Mouse (Mus musculus) myocyte (in vitro differentiated cells): Measurements from ENCODE around the gene En1. TPM values are rescaled to one million over a fixed set of nuclear protein-coding genes. Genes with fewer than 3 reads are reported as not detected.

Experiments used
- H3K27me3 ChIP-seq: one replicate; pipeline ENCODE4 v1.6.1; 2011; ENCODE audit not compliant: control insufficient read depth, insufficient read depth, insufficient read length
- H3K36me3 ChIP-seq: one replicate; pipeline ENCODE4 v1.6.1; 2011; ENCODE audit not compliant: control insufficient read depth, insufficient read depth
- H3K4me2 ChIP-seq: one replicate; pipeline ENCODE4 v1.6.1; 2011; ENCODE audit warnings: low read depth, control low read depth
- H3K4me3 ChIP-seq: one replicate; pipeline ENCODE4 v1.5.1; 2011; ENCODE audit warnings: mild to moderate bottlenecking, control low read depth, moderate library complexity
- H3K79me2 ChIP-seq: one replicate; pipeline ENCODE4 v1.6.1; 2011; ENCODE audit not compliant: control insufficient read depth, insufficient read depth
- H3ac ChIP-seq: one replicate; pipeline ENCODE4 v1.6.1; 2011; ENCODE audit not compliant: control insufficient read depth, insufficient read length
- CEBPB ChIP-seq: IDR thresholded peaks from 2 replicates; pipeline ENCODE4 v1.6.1; 2011; ENCODE audit warnings: mild to moderate bottlenecking, moderate library complexity; ENCODE audit not compliant: poor library complexity, insufficient read depth, severe bottlenecking
- E2F4 ChIP-seq: IDR thresholded peaks from one replicate; pipeline ENCODE4 v1.6.1; 2011; ENCODE audit warnings: mild to moderate bottlenecking, control low read depth, moderate library complexity; ENCODE audit not compliant: insufficient read depth
- MAX ChIP-seq: IDR thresholded peaks from one replicate; pipeline ENCODE4 v1.6.1; 2011; ENCODE audit warnings: low read depth, mild to moderate bottlenecking, control low read depth
- MYOD1 ChIP-seq, 3 experiments: IDR thresholded peaks; one replicate each; pipeline ENCODE4 v1.6.1; 2011; ENCODE audit warnings: control low read depth in 2 of 3, low read depth in 2 of 3, mild to moderate bottlenecking in 2 of 3, moderate library complexity in 1 of 3; ENCODE audit not compliant: insufficient read length in 2 of 3, control insufficient read depth in 1 of 3
- MYOG ChIP-seq, 3 experiments: IDR thresholded peaks; one replicate each; pipeline ENCODE4 v1.6.1; 2011; ENCODE audit warnings: control low read depth in 2 of 3, low read depth in 2 of 3, mild to moderate bottlenecking in 2 of 3; ENCODE audit not compliant: insufficient read length in 2 of 3, control insufficient read depth in 1 of 3, insufficient read depth in 1 of 3
- POLR2A ChIP-seq: IDR thresholded peaks from one replicate; pipeline ENCODE4 v1.6.1; 2011; ENCODE audit warnings: low read depth, mild to moderate bottlenecking, control low read depth, moderate library complexity; ENCODE audit not compliant: insufficient read length
- POLR2AphosphoS2 ChIP-seq: IDR thresholded peaks from one replicate; pipeline ENCODE4 v1.6.1; 2011; ENCODE audit warnings: low read depth, control low read depth; ENCODE audit not compliant: insufficient read length
- REST ChIP-seq: IDR thresholded peaks from one replicate; pipeline ENCODE4 v1.6.1; 2011; ENCODE audit warnings: mild to moderate bottlenecking, control low read depth, moderate library complexity; ENCODE audit not compliant: insufficient read depth, insufficient read length
- SRF ChIP-seq: IDR thresholded peaks from one replicate; pipeline ENCODE4 v1.6.1; 2011; ENCODE audit warnings: low read depth; ENCODE audit not compliant: control insufficient read depth, insufficient read length
- TCF12 ChIP-seq: IDR thresholded peaks from one replicate; pipeline ENCODE4 v1.6.1; 2011; ENCODE audit warnings: mild to moderate bottlenecking, control low read depth; ENCODE audit not compliant: poor library complexity, insufficient read depth, severe bottlenecking
- TCF3 ChIP-seq: IDR thresholded peaks from one replicate; pipeline ENCODE4 v1.6.1; 2011; ENCODE audit warnings: low read depth, control low read depth; ENCODE audit not compliant: insufficient read length
- USF1 ChIP-seq: IDR thresholded peaks from one replicate; pipeline ENCODE4 v1.6.1; 2011; ENCODE audit warnings: low read depth, mild to moderate bottlenecking, control low read depth, moderate library complexity
- polyA plus RNA-seq: library from polyadenylated mRNA; unstranded; fragments of >200 nt; fragmentation: generic; extraction: Trizol; gene quantifications from one replicate; pipeline ENCODE4 v1.2.1, GENCODE M21; 2012; ENCODE audit warnings: missing spikeins

Gene En1
- polyA plus RNA-seq, 1 experiment = 6.9 TPM

DNA sequence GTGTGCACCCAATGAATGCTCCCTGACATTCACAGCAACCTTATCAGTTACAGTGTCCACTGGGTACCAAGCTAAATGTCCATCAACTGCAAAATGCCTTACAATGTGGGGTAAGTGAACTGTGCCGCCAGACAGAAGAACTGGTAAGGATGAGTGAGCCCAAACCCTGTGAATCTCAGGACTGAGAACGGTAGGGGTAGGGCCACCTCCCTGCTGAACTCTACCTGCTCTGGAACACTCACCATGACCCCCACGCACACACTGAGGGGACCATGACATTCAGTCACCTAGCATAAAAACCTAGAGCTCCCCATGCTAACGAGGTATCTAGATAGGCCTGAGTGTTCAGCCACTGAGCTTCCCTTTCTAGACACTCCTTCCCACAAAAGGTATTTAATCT is 20.9 kb upstream of the En1 start:
- no peak overlapping the region for H3ac ChIP-seq
- no peaks in the 10 kb centered on the region for H3K79me2 ChIP-seq
- H3K4me2 ChIP-seq = no peak overlapping the region
- no peak overlapping the region for H3K4me3 ChIP-seq
- no peak for TF ChIP-seq REST
- H3K27me3 ChIP-seq = peaks cover 29% of the 10 kb centered on the region
- no peaks in the 10 kb centered on the region for H3K36me3 ChIP-seq

DNA sequence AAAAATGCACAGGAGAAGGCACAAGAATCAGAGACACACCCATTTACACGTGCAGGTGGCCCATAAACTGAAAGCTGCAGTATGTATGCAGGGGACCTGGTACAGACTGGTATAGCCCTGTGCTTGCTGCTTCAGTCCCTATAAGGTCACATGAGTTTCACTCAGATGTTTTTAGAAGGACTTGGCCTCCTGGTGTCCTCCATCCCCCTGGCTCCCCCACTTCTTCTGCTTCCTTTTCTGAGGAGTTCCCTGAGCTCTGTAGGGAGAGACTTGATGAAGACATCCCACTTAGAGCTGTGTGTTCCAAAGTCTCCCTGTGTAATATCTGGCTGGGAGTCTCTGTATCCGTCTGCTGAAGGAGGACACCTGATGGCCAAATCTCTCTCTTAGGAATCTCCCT is 16.7 kb upstream of the En1 start:
- Histone ChIP-seq H3K4me3 (no peak overlapping the region), H3K36me3 (no peaks in the 10 kb centered on the region), H3K27me3 (peaks cover 29% of the 10 kb centered on the region), H3K4me2 (no peak overlapping the region), H3K79me2 (no peaks in the 10 kb centered on the region), H3ac (no peak overlapping the region)
- TF ChIP-seq SRF = no peak
- no peak for TF ChIP-seq POLR2AphosphoS2
- no peak for TF ChIP-seq CEBPB
- TF ChIP-seq REST = no peak
- TF ChIP-seq TCF12 = no peak
- TF ChIP-seq USF1 = no peak
- TF ChIP-seq E2F4 = no peak
- no peak for TF ChIP-seq MAX

DNA sequence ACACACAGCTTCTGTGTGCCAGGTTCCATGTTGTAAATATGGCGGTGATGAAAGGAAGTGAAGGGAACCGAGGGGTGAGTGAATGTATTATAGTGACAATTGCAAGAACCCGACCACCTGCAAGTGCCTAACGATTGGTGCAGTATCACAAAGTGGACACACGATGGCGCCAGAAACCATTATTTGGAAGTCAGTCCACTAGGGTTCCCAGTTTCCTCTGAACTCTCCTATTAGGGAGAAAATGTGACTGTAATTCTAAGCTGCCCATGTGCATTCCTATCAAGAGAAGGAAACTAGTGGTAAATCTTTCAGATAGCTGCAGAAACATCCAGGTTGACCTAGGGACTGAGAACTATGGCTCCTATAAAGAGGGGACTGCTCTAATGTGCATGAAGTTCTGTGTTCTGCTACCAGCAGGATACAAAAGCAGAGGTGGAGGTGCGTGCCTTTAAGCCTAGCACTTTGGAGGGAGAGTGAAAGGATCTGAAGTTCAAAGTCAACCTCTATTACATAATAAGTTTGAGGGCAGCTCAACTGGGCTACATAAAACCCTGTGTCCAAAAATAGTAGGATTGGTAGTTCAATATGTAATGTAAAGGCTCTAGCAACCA is 15.6 kb upstream of the En1 start:
- Histone ChIP-seq H3K27me3 (peaks cover 20% of the 10 kb centered on the region), H3ac (no peak overlapping the region), H3K4me2 (no peak overlapping the region), H3K79me2 (no peaks in the 10 kb centered on the region), H3K4me3 (no peak overlapping the region), H3K36me3 (no peaks in the 10 kb centered on the region)
- TF ChIP-seq REST (no peak), USF1 (no peak), E2F4 (no peak), MYOD1 (IDR thresholded peaks at IDR 0.05; ENCODE audit: control insufficient read depth in 1 of 3, insufficient read length in 2 of 3, low read depth in 2 of 3) (no peak), POLR2AphosphoS2 (no peak), TCF3 (no peak), TCF12 (no peak), SRF (no peak), CEBPB (no peak), MAX (no peak), POLR2A (no peak), MYOG (IDR thresholded peaks at IDR 0.05; ENCODE audit: control insufficient read depth in 1 of 3, insufficient read depth in 1 of 3, insufficient read length in 2 of 3, low read depth in 2 of 3) (no peak)

DNA sequence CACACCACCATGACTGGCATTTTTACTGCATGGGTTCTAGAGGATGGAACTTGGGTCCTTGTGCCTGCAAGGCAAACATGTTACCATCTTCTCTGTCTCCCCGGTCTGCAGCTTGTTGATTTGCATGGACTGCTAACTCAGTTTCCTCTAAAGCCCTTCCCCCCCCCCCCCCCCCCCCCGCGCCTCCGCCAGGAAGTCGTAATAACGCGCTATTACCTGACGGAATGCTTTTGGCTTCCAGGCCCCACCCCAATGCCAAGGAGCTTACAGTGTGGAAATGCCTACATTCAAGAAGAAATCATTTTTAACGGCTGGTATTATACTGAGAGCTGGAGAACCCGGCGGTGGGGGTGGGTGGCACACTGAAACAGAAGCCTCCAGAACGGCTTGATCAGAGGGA is 14.8 kb upstream of the En1 start:
- Histone ChIP-seq H3K4me3 (no peak overlapping the region), H3ac (no peak overlapping the region), H3K36me3 (no peaks in the 10 kb centered on the region), H3K27me3 (peaks cover 13% of the 10 kb centered on the region), H3K4me2 (no peak overlapping the region), H3K79me2 (no peaks in the 10 kb centered on the region)
- TF ChIP-seq CEBPB (no peak), TCF12 (no peak), SRF (no peak), POLR2A (no peak), USF1 (no peak), E2F4 (no peak), MYOD1 (IDR thresholded peaks at IDR 0.05; ENCODE audit: control insufficient read depth in 1 of 3, insufficient read length in 2 of 3, low read depth in 2 of 3) (no peak), POLR2AphosphoS2 (no peak), REST (no peak), MYOG (IDR thresholded peaks at IDR 0.05; ENCODE audit: control insufficient read depth in 1 of 3, insufficient read depth in 1 of 3, insufficient read length in 2 of 3, low read depth in 2 of 3) (no peak), TCF3 (no peak), MAX (no peak)

DNA sequence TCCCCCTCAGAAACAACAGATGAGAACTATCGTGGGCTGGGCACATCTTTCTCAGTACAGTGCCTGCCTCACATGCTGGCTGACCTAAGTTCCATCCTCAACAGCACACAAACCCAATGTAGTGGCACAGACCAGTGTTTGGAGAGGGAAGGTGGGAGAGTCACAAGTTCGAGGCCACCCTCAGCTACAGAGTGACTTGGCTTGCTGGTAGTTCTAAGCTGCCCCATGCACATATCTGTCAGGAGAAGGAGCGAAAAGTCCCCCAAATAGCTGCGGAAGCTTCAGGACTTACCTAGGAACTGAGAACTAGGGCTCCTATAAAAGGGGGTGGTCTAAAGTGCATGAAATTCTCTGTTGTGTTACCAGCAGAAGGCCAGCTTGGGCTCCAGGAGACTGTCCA is 14.3 kb upstream of the En1 start:
- Histone ChIP-seq H3ac (no peak overlapping the region), H3K79me2 (no peaks in the 10 kb centered on the region), H3K27me3 (peaks cover 13% of the 10 kb centered on the region), H3K4me3 (no peak overlapping the region), H3K4me2 (no peak overlapping the region), H3K36me3 (no peaks in the 10 kb centered on the region)
- TF ChIP-seq CEBPB (no peak), SRF (no peak), MYOG (IDR thresholded peaks at IDR 0.05; ENCODE audit: control insufficient read depth in 1 of 3, insufficient read depth in 1 of 3, insufficient read length in 2 of 3, low read depth in 2 of 3) (no peak), POLR2A (no peak), MAX (no peak), MYOD1 (IDR thresholded peaks at IDR 0.05; ENCODE audit: control insufficient read depth in 1 of 3, insufficient read length in 2 of 3, low read depth in 2 of 3) (no peak), E2F4 (no peak), TCF12 (no peak), POLR2AphosphoS2 (no peak), USF1 (no peak), TCF3 (no peak), REST (no peak)
